Mouse (Mus musculus): ENCODE results near the gene Ntn4.

GRCm38 (mm10) chr10:93644451-93644941, 4.0 kb downstream of the Ntn4 start:
- no peak for TF ChIP-seq MAFK (IDR thresholded peaks at IDR 0.05; ENCODE audit: insufficient replicate concordance, low read length)
- no peak for TF ChIP-seq POLR2A (IDR thresholded peaks at IDR 0.05; ENCODE audit: low read depth, low read length)
- no peak for TF ChIP-seq E2F4 (IDR thresholded peaks at IDR 0.05; ENCODE audit: insufficient replicate concordance, low read depth, low read length)
- no peak for TF ChIP-seq CTCF (conservative IDR thresholded peaks at IDR 0.05 in 1 of 2, IDR thresholded peaks at IDR 0.05 in 1 of 2; ENCODE audit: low read depth in 2 of 2, low read length in 2 of 2)
- TF ChIP-seq SMC3 (IDR thresholded peaks at IDR 0.05; ENCODE audit: low read depth, low read length): no peak
- TF ChIP-seq RAD21 (IDR thresholded peaks at IDR 0.05; ENCODE audit: low read depth, low read length): no peak
- no peak for TF ChIP-seq CHD2 (IDR thresholded peaks at IDR 0.05; ENCODE audit: low read length)
- no peak for TF ChIP-seq ZC3H11A (IDR thresholded peaks at IDR 0.05; ENCODE audit: low read depth, low read length)

Data from CH12.LX (cell line).